Mouse (Mus musculus): ENCODE data around the gene Ddn. TPM values are rescaled to one million over a fixed set of nuclear protein-coding genes. Genes with fewer than 3 reads are reported as not detected.
A peak's percentile ranks its signal among the peaks of the same experiment; 100 is the strongest.

The Ddn gene
- total RNA-seq, 2 experiments from 2014 or later, result not detected

DNA sequence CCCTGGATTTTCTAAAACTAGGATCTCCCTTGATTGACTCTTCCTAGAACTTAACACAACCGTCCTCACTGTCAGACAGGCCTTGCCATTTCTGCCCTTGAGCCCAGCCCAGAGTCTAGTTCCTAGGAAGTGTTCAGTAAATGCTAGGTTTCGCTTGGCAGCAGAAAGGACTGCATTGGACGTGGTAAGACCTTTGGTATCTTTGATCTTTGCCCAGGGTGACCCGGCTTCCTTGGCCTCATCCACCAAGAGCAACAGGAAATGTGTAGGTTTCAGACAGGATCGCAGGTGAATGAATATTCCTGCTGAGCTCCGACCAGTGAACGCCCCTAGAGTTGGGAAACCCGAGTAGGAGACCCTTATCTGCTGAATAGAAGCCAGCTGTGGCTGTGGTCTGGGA is 6.4 kb downstream of the Ddn start:
- no peak for ATAC-seq (replicated peaks; ENCODE audit: poor library complexity, severe bottlenecking)

DNA sequence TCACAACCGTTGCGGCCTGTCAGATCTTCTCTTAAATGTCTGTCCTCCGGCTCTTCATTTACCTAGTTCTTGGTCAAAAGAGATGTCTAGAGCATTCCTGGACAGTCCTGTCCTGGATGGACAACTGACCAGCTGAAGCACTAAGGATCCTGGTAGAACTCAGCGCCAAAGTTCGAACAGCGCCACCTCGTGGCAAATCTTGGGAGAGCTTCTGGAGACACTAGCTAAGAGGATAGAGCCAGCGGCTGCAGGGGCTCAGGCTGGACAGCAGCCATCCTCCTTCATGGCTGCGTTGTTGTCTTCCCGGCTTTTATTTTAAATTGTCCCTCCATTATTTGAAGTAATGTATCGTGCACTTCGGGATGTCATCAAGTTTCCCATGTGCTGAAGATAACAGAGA is 9.9 kb downstream of the Ddn start:
- peak; percentile 57 for ATAC-seq (replicated peaks; ENCODE audit: poor library complexity, severe bottlenecking)

DNA sequence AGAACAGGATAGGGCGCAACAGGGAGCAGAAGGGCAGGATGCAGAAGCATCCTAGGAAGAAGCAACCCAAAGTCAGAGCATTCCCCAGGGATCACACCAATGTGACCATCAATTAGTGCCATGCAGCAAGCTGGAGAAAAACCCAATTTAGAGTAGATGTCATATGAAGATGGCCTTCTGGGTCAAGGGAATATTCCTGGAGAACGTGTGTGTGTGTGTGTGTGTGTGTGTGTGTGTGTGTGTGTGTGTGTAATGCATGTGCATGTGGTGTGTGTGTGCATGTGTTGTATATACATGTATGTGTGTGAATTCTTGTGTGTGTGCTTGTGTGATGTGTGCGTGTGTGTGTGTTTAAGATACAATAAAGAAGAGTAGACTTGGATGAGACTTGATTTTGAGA is 10.4 kb downstream of the Ddn start:
- ATAC-seq (replicated peaks; ENCODE audit: poor library complexity, severe bottlenecking), result no peak

DNA sequence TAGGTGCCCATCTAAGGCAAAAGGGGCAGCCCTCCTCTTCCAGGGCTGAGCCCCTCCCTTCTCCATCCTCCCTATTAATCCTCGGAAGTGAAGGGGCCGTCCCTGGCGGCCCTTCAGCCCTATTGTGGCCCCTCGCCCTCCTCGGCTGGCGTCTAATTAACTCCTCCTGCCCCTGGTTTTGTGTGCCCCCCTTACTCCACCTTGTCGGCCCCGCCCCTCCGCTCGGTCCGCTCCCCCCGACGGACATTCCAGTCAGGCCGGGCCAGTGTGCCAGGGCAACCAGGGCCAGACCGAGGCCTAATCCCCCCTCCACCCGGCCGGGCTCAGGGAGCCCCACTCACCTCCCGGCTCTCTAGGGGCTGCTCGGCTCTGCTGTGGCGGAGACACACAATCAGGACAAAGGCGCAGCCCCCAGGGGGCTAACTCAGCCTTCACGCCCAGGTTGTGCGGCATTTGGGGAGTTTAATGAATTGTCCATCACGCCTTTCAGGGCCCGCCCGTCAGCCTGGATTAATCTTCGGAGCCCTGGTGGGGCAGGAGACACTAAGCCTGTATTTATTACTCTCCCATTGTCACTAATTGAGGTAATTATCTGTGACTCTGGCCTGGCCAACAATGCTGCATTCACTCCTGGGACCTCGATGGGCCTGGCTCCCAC is 11.3 kb downstream of the Ddn start:
- ATAC-seq (replicated peaks; ENCODE audit: poor library complexity, severe bottlenecking), result no peak

DNA sequence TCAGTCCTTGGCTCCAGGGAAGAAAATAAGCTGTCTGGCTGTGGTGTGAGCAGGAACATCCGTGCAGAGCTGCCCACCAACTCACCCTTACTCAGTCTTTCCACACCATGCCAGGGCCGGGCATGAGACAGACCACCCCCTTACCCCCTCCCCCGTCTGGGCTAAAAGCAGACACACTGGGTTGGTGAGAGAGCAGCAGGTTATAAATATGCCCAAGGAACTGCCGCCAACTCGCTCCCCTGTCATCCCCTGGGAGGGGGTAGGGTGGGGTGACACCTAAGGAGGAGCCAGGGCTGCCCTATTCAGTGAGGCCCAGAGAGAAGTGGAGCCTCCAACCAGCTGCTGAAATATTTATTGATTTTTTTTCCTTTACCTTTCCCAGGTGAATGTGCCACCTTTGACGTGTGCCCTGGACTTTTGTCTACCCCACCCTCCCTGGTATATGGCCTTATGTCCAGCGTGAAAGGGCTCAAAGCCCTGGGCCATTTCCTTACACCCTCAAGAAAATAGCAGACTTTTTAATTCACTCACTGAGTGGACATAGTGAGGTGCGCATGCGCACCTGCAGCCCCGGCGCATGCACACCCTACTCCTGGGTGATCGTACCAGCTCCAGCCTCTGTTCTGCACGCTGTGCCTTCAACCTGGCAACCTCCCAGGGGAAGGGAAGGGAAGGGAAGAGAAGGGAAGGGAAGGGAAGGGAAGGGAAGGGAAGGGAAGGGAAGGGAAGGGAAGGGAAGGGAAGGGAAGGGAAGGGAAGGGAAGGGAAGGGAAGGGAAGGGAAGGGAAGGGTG is 12.3 kb downstream of the Ddn start:
- no peak for ATAC-seq (replicated peaks; ENCODE audit: poor library complexity, severe bottlenecking)

DNA sequence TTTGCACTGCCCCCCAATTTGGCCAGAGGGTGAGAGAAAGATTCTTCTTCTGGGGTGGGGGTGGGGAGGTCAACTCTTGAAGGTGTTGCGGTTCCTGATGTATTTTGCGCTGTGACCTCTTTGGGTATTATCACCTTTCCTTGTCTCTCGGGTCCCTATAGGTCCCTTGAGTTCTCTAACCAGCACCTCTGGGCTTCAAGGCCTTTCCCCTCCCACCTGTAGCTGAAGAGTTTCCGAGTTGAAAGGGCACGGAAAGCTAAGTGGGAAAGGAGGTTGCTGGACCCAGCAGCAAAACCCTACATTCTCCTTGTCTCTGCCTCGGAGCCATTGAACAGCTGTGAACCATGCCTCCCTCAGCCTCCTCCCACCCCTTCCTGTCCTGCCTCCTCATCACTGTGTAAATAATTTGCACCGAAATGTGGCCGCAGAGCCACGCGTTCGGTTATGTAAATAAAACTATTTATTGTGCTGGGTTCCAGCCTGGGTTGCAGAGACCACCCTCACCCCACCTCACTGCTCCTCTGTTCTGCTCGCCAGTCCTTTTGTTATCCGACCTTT is 16.1 kb downstream of the Ddn start:
- ATAC-seq (replicated peaks; ENCODE audit: poor library complexity, severe bottlenecking), result no peak

DNA sequence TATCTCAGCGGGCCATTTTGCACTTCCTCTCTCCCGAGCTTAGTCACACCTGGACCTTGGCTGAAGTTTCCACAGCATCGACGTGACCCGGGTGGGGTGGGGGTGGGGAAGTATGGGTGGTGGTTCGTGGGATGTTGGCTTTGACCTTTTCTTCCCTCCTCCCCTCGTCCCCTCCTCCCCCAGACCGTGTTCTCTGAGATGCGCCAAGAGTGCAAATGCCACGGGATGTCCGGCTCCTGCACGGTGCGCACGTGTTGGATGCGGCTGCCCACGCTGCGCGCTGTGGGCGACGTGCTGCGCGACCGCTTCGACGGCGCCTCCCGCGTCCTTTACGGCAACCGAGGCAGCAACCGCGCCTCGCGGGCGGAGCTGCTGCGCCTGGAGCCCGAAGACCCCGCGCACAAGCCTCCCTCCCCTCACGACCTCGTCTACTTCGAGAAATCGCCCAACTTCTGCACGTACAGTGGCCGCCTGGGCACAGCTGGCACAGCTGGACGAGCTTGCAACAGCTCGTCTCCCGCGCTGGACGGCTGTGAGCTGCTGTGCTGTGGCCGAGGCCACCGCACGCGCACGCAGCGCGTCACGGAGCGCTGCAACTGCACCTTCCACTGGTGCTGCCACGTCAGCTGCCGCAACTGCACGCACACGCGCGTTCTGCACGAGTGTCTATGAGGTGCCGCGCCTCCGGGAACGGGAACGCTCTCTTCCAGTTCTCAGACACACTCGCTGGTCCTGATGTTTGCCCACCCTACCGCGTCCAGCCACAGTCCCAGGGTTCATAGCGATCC is 16.9 kb downstream of the Ddn start:
- 0 out of 2 replicates have a peak, but pooled peaks have one; percentile 10 for ATAC-seq (replicated peaks; ENCODE audit: poor library complexity, severe bottlenecking)

DNA sequence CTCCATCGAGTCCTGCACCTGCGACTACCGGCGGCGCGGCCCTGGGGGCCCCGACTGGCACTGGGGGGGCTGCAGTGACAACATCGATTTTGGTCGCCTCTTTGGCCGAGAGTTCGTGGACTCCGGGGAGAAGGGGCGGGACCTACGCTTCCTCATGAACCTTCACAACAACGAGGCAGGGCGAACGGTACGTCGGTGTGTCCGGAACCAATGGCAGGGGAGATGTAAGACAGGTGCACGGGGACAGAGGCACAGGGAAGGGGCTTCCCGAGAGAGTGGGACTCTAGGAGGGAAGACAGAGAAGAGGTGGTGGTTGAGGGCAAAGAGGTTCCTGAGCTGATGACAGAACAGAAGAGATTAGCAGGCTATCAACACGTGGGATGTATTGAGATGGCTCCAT is 17.5 kb downstream of the Ddn start:
- ATAC-seq (replicated peaks; ENCODE audit: poor library complexity, severe bottlenecking), result no peak

DNA sequence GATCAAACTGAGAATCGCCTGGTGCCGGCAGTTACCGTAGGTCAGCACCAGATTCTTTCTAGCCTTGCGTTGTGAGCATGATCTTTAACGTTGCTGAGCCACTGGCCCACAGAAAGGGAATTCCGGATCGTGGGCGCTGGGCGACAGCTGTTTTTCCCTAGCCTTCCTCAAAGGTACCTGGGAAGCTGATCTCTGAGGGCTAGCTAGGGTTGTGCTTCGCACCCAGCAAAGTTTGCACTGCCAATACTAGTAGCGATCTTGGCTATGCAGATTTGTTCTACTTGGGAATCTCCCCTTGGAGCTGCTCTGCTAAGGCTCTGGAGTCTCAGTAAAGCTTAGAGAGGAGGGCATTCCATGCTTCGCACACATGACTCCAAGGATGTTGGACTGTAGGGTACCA is 18.1 kb downstream of the Ddn start:
- ATAC-seq (replicated peaks; ENCODE audit: poor library complexity, severe bottlenecking), result no peak

DNA sequence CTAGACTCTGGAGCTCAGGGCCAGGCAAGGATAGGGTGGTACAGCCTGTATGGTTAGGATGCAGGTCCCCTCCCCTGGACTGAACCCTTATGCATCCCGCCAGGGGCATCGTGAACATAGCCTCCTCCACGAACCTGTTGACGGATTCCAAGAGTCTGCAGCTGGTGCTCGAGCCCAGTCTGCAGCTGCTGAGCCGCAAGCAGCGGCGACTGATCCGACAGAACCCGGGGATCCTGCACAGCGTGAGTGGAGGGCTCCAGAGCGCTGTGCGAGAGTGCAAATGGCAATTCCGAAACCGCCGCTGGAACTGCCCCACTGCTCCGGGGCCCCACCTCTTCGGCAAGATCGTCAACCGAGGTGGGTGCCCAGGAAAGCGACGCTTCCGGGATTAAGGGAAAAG is 18.5 kb downstream of the Ddn start:
- ATAC-seq (replicated peaks; ENCODE audit: poor library complexity, severe bottlenecking), result no peak

DNA sequence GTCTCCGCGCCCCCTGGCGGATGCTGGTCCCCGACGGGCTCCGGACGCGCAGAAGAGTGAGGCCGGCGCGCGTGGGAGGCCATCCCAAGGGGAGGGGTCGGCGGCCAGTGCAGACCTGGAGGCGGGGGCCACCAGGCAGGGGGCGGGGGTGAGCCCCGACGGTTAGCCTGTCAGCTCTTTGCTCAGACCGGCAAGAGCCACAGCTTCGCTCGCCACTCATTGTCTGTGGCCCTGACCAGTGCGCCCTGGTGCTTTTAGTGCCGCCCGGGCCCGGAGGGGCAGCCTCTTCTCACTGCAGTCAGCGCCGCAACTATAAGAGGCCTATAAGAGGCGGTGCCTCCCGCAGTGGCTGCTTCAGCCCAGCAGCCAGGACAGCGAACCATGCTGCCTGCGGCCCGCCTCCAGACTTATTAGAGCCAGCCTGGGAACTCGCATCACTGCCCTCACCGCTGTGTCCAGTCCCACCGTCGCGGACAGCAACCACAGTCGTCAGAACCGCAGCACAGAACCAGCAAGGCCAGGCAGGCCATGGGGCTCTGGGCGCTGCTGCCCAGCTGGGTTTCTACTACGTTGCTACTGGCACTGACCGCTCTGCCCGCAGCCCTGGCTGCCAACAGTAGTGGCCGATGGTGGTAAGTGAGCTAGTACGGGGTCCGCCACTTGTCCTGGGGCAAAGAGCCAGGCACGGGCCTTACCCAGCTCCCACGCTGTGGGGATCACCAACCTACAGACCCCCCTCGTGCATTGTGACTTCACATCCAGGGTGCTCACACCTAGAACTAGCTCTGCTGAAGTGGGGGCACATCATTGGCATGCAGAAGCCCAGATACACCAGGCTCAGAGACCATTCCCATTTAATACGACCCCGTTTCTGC is 19.4 kb downstream of the Ddn start, which contains the start of gene Wnt1:
TSS of gene Wnt1 (plus strand) at position 197 of the 875 bp plus-strand sequence.
- ATAC-seq (replicated peaks; ENCODE audit: poor library complexity, severe bottlenecking), result 0 out of 2 replicates have a peak, but pooled peaks have one; percentile 2

DNA sequence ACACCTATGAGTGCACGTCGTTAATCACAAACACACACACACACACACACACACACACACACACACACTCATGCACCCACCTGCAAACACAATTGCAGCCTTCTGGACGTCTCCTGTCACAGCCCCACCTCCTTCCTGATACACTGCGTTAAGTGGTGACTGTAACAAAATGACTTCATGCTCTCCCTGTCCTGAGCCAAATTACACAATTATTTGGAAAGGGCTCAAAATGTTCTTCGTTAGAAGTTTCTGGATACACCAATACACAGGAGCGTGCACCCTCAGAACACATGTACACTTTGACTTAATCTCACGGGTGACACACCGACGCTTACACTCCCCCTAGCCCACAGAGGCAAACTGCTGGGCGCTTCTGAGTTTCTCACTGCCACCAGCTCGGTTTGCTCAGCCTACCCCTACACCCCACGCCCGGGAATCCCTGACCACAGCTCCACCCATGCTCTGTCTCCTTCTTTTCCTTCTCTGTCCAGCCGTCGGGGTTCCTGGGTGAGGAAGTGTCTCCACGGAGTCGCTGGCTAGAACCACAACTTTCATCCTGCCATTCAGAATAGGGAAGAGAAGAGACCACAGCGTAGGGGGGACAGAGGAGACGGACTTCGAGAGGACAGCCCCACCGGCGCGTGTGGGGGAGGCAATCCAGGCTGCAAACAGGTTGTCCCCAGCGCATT is 20.2 kb downstream of the Ddn start:
- ATAC-seq (replicated peaks; ENCODE audit: poor library complexity, severe bottlenecking), result peak; percentile 59

DNA sequence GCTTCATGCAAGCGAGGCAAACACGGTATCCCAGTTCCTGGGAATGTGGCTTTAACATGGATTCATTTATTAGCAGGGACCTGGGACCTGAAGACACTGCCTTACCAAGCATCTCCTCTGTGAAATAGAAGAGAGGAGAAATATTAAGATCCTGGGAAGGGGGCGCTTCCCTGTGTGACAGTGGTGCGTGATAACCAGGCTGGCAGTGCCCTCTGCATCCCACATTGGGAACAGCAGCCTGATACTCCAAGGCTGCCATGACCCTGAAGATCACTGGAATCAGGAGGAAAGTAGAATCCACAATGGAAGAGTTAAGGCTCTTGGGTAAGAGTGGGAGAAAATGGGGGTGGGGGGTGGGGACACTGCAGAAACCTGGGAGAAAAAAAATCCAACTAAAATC is 21.4 kb downstream of the Ddn start:
- no peak for ATAC-seq (replicated peaks; ENCODE audit: poor library complexity, severe bottlenecking)

DNA sequence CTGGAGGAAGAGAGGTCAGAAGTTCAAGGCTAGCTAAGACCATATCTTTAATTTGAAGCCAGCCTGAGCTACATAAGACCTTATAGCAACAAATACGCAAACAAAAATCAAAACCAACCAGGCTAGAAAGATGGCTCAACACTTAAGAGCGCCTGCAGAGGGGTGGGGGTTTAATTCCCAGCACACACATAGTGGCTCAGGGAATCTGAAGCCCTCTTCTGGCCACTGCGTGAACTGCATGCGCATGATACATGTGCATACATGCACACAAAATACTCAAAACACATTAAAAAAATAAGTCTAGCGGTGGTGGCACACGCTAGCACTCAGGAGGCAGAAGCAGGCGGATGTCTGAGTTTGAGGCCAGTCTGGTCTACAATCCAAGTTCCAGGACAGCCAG is 23.5 kb downstream of the Ddn start:
- no peak; the same call in 1 of the 2 replicates for ATAC-seq (replicated peaks; ENCODE audit: poor library complexity, severe bottlenecking)

DNA sequence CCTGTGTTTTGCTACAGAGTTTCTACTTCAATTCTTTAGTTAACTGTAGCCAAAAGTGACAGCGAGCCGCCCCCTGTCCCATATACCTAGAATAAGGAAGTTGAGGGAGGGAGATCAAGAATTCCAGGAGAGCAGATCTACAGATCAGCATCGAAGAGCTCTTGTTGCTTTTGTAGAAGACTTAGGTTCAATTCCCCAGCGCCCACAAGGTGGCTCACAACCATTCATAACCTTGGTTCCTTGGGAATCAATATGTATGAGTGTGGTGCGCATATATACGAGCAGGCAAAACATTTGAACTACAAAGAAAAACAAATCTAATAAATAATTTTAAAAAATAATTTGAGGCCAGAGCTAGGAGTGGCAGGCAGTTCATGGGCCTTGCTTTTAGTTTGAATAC is 28.1 kb downstream of the Ddn start:
- no peak for ATAC-seq (replicated peaks; ENCODE audit: poor library complexity, severe bottlenecking)

DNA sequence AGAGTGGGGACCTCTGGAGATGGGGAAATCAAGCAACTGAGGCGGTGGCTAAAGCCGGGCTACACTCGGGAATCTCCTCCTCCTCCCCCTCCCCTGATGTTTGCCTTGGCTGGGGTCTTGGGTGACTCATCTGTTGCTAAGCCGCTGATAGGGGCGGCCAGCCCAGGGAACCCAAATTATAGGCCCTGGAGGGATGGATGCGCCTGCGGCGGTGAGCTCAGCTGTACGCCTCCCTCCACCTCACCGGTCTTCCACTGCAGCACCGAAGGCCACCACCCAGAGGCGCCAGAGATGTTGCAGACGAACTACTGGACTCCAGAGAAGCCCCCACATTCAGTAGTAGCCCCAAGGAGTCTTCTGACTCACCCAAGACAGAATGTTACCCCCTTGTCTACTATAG is 28.7 kb downstream of the Ddn start:
- ATAC-seq (replicated peaks; ENCODE audit: poor library complexity, severe bottlenecking), result 0 out of 2 replicates have a peak, but pooled peaks have one; percentile 19

DNA sequence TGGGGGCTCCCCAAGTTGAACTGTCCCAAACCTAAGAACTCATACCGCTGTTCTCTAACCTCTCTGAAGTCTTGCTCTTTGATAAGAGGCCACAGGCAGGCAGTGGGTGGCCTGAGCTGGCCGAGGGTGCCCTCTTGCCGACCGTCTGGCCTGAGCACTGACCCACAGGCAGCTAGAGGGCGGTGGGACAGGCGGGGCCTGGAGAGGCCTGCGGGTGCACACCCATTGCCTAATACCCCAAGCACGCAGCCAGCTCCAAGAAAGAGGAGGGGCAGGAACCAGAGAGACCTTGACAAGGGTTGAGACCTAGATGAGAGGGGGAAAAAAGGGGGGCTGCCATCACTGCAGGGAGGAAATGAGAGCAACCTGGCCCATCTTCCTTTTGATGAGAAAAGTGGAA is 29.2 kb downstream of the Ddn start:
- peak; percentile 48; the same call in 1 of the 2 replicates for ATAC-seq (replicated peaks; ENCODE audit: poor library complexity, severe bottlenecking)

DNA sequence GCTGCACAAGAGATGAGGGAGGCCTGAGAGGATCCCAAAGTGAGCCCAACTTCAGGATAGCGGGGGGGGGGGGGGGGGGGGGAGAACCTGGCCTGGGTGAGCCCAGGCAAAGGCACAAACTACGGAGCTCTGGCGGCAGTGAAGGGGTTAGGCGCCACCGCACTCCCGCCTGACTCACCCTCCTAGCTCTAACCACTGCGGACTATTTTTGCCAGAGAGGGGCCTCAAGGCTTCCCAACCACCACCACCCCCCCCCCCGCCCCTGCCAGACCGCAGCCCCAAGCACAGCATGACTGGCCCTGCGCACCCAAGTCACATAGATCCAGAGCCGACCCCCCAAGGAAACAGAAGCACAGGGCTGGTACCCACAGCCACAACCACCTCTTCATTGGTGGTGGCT is 30.5 kb downstream of the Ddn start:
- peak; percentile 23 for ATAC-seq (replicated peaks; ENCODE audit: poor library complexity, severe bottlenecking)

DNA sequence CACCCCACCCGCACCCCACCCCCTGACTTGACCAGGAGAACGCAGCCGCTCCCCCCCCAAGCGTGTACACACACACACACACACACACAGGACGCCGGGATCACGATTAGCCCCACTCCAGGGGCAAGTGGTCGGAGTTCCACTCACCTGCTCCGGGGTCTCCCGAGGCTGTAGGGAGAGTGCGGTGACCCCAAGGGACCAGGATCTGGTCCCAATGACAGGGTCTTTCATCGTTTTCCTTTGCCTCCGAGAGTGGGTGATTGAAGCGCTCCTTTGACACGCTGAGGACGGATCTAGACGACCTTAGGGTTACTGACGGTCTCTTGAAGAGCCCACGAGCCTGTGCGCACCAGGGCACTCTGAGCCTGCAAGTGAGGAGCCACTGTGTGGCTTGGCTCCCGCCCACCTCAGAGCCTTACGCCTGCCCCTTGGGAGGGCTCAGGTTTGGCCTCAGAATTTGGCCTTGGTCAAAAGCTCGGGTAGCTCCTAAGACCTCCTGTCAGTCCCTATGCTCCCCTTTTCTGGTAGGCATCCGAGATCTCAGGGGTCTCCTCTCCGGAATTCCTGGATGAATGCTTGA is 31.0 kb downstream of the Ddn start:
- ATAC-seq (replicated peaks; ENCODE audit: poor library complexity, severe bottlenecking), result no peak
